Mouse (Mus musculus) heart, embryonic 16.5 days (tissue): ENCODE data around the gene Mrnip. TPM values are rescaled to one million over a fixed set of nuclear protein-coding genes. Genes with fewer than 3 reads are reported as not detected.
A peak's percentile ranks its signal among the peaks of the same experiment; 100 is the strongest.
"Not testable (repeated sequence)": the region's sequence is repeated elsewhere in the genome, so short reads cannot be mapped to it uniquely, and the experiment has no call there.

ENCODE experiments used
- ATAC-seq: fragments of 200-750 bp; cut with Nextera tagmentation; replicated peaks from 2 replicates; pipeline ENCODE4 v1.8.0; 2017; ENCODE audit warnings: moderate number of reproducible peaks; ENCODE audit not compliant: insufficient read depth, low FRiP score; ENCODE audit errors: extremely low read depth
- H3K27ac ChIP-seq: fragments of 300-500 bp; sonication (generic); 2 replicates; pipeline ENCODE4 v1.5.1; 2014; ENCODE audit warnings: mild to moderate bottlenecking, low read length, control low read depth, moderate library complexity
- H3K27me3 ChIP-seq: fragments of 300-500 bp; sonication (generic); 2 replicates; pipeline ENCODE4 v1.6.1; 2014; ENCODE audit warnings: low read length, mixed read lengths; ENCODE audit not compliant: control insufficient read depth, insufficient read depth
- H3K36me3 ChIP-seq: fragments of 300-500 bp; sonication (generic); 2 replicates; pipeline ENCODE4 v1.6.1; 2014; ENCODE audit not compliant: control insufficient read depth, insufficient read depth
- H3K4me1 ChIP-seq: fragments of 300-500 bp; sonication (generic); 2 replicates; pipeline ENCODE4 v1.6.1; 2014; ENCODE audit warnings: low read length, mixed read lengths; ENCODE audit not compliant: control insufficient read depth, insufficient read depth
- H3K4me2 ChIP-seq: fragments of 300-500 bp; sonication (generic); 2 replicates; pipeline ENCODE4 v1.6.1; 2014; ENCODE audit warnings: low read depth, mild to moderate bottlenecking, control low read depth, low read length
- H3K4me3 ChIP-seq: fragments of 300-500 bp; sonication (generic); 2 replicates; pipeline ENCODE4 v1.5.1; 2014; ENCODE audit warnings: mild to moderate bottlenecking, control low read depth, low read length
- H3K9ac ChIP-seq: fragments of 300-500 bp; sonication (generic); 2 replicates; pipeline ENCODE4 v1.6.1; 2014; ENCODE audit warnings: low read length, control low read depth
- H3K9me3 ChIP-seq: fragments of 300-500 bp; sonication (generic); replicated peaks from 2 replicates; pipeline ENCODE4 v1.6.1; 2016; ENCODE audit warnings: low read length; ENCODE audit not compliant: control insufficient read depth
- WGBS: fragments of 180-500 bp; shearing (Covaris S2); extraction: QIAGEN DNeasy Blood & Tissue Kit; methylation state at CpG from one replicate; pipeline ENCODE4 v1.1.7; 2014; 5-methylcytosine and 5-hydroxymethylcytosine counted together
- polyA plus RNA-seq: library from polyadenylated mRNA; unstranded; fragments of >200 nt; fragmentation: Nextera tagmentation; extraction: Ambion mirVana; gene quantifications from 2 replicates; pipeline ENCODE4 v1.2.1, GENCODE M21; 2015

The Mrnip gene
- 9.4 and 9.6 TPM in 2 replicates for polyA plus RNA-seq

DNA sequence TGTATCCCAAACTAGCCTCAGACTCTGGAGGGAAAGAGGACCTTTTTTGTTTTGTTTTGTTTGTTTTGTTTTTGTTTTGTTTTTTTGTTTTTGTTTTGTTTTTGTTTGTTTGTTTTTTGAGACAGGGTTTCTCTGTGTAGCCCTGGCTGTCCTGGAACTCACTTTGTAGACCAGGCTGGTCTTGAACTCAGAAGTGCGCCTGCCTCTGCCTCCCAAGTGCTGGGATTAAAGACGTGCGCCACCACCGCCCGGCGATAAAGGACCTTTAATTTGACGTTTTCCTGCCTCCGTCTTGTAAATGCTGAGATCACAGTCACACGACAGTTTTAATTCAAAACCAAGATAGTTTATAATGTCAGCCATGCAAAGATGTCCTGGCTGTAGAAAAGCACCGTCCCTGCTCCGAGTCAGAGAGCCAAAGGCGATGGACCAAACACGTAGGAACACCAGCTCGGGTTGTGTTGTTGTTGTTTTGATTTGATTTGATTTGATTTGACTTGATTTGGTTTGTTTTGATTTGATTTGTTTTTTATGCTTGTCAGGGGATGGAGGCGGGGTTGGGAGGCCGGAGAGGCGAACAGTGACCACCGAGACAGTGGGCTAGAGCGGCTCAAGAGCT lies at the start of gene Mrnip:
TSS of gene Mrnip (plus strand) at position 334 of the 619 bp plus-strand sequence.
- ATAC-seq: peak; percentile 14; the same call in 1 of the 2 replicates
- WGBS: 5% methylated on average over 19 of the region's 19 CpGs
- peak within 1 kb of the TSS; percentile 77 for H3K4me3 ChIP-seq

DNA sequence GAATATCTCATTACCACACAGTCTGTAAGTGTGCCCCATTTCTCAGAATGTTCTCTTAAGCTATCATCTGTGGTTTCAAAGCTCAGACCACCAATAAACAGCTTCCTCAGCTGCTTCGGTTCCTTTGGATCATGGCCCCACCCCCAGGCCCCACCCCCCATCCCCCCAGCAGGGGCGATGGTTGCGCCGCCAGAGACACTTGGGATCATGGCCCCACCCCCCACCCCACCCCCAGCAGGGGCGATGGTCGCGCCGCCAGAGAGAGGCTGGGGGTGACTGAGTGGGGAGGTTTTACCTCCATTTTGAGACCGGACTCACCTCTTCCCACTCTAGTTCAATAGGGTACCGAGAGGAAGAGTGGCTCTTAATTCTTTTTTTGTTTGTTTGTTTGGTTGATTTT lies 46.5 kb upstream of the Mrnip start:
- 9% methylated on average over 10 of the region's 10 CpGs for WGBS
- Histone ChIP-seq H3K27ac (no peak overlapping the region), H3K9ac (no peak overlapping the region), H3K4me2 (peak overlapping the region; percentile 49; the same call in 1 of the 2 replicates), H3K9me3 (no peaks in the 10 kb centered on the region), H3K27me3 (no peaks in the 10 kb centered on the region), H3K36me3 (no peaks in the 10 kb centered on the region), H3K4me3 (peak overlapping the region; percentile 4), H3K4me1 (peaks cover 7% of the 10 kb centered on the region)
- no peak for ATAC-seq

More for the DNA sequence above, at the start of gene Mrnip:
- H3K9me3 ChIP-seq, H3K27me3 ChIP-seq, H3K4me1 ChIP-seq: not testable (repeated sequence)
- Histone ChIP-seq H3K36me3 (peaks cover 12% of the 10 kb centered on the region), H3K27ac (peak within 1 kb of the TSS; percentile 56), H3K9ac (peak within 1 kb of the TSS; percentile 80), H3K4me2 (peak within 1 kb of the TSS; percentile 93)

DNA sequence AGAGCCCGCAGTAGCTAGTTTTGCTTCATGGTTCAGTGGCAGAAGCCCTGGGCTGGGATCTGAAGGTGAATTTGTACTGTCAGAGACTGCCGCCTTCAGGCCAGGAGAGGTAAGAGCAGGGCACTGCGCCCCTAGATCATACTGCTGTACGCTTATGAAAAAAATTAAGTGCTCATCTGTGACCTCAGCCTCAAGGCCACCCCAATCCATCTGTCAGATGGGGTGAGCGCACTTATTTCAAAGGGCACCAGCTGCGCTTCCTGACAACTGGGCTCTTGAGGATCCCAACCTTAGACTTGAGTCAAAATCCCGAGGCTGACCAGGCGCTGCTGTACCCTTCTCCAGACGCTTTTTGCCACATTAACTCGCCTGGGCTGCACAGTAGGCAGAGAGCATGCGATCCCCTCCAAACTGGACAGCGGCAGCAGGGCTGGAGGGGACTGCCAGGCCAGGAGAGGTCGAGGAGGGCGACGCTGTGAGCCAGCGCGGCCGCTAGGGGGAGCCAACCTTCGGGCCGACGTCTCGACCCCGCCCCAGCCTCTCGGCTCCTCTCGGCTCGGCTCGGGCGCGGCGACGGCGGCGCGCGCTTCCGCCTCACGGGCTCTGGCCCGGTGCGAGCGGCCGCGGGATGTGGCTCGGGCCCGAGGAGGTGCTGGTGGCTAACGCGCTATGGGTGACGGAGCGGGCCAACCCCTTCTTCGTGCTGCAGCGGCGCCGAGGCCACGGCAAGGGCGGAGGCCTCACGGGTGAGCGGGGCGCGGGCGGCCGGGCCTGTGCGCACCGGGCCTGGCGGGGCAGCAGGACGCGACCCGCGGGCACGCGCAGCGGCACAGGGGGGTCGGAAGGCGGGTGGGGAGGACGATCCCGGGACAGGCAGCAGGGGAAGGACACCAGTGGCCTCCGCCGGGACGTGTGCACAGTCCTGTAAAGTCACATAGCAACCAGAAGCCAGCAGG lies 43.2 kb upstream of the Mrnip start, which contains the start of gene Tbc1d9b:
TSS of gene Tbc1d9b (plus strand) at position 586 of the 956 bp plus-strand sequence.
- Histone ChIP-seq H3K4me1 (peaks cover 10% of the 10 kb centered on the region), H3K4me2 (peak within 1 kb of the TSS; percentile 91), H3K27me3 (no peaks in the 10 kb centered on the region), H3K4me3 (peak within 1 kb of the TSS; percentile 82), H3K27ac (peak within 1 kb of the TSS; percentile 95), H3K9me3 (no peaks in the 10 kb centered on the region), H3K9ac (peak within 1 kb of the TSS; percentile 99), H3K36me3 (no peaks in the 10 kb centered on the region)
- under 1% methylated on average over 75 of the region's 77 CpGs for WGBS
- peak; percentile 94 for ATAC-seq

DNA sequence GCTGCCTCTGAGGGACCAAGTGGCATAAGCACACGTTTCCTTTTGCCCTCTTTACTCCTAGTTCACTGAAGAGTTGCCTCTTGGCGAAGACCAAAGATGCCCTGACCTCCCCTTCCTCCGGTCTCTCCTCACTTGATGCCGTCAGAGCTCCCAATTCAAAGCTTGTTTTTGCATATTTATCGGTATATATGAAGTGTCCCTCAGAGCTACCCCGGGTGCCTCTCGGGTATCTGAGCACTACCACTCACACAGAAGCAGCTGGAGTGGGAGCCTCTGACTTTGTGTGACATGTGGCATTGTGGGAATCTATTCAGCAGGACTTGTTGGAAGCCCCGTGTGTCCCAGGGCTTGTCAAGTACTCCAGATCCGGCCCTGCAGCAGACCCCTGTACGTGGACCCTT lies 42.4 kb upstream of the Mrnip start:
- Histone ChIP-seq H3K9ac (peak overlapping the region; percentile 99), H3K4me3 (peak overlapping the region; percentile 82), H3K36me3 (peaks cover 6% of the 10 kb centered on the region; the same call in 1 of the 2 replicates), H3K27ac (peak overlapping the region; percentile 95), H3K9me3 (no peaks in the 10 kb centered on the region), H3K27me3 (no peaks in the 10 kb centered on the region), H3K4me2 (peak overlapping the region; percentile 91), H3K4me1 (peaks cover 10% of the 10 kb centered on the region)
- no peak for ATAC-seq
- 11% methylated on average over 10 of the region's 10 CpGs for WGBS

DNA sequence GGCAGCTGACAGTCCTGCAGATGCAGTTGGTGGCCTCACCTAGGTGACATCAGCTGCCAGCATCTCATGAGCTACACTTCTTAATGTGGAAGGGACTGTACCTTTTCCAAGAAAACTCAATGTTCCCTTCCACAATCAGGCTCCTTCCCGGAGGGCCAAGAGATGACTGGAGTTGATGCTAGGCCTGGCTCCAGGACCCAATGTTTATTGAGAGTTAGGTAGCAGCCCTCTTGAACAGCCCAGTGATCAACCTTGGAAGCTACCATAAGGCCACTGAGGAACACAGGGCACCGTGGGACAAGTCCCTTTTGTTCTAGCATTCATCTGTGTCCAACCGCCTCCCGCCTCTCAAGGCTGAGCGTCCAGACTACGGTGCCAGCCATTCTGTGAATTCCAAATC lies 42.0 kb upstream of the Mrnip start:
- ATAC-seq: no peak
- no peaks in the 10 kb centered on the region for H3K27me3 ChIP-seq

DNA sequence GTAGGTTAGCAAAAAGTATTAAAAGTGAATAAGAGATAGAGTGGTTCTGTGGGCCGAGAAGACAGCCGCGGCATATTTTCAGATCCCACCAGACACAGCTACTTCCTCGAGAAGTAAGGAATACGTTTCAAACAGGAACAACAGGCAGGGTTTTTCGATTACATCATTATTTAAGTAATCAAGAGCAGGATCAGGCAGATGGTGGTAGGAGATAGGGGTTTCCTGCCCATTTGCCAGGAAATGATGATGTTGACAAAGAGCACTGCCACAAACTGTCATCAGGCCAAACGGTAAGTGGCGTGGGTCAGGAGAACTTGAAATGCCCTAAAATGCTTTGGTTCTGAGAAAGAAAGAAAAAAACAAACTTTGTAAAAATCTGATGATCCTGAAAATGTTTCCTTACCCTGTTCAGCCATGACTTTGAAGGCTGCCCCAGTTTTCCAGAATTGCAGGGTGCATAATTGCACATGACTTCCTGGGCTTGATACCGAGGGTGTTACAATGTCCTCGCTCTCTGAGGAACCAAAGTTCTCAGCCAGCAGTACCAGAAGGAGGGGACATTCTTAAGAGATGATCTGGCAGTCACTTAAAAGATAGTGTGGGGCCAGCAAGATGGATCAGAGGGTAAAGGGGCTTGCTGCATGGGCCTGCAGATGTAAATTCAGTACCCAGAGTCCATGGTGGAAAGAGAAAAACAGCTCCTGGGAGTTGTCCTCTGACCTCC lies 39.9 kb upstream of the Mrnip start:
- Histone ChIP-seq H3K36me3 (peaks cover 17% of the 10 kb centered on the region), H3K4me2 (no peak overlapping the region), H3K9me3 (no peaks in the 10 kb centered on the region), H3K27ac (peak overlapping the region; percentile 67), H3K4me1 (peaks cover 10% of the 10 kb centered on the region), H3K4me3 (no peak overlapping the region), H3K27me3 (no peaks in the 10 kb centered on the region), H3K9ac (no peak overlapping the region)
- ATAC-seq: no peak
- 57% methylated on average over 10 of the region's 10 CpGs for WGBS

More for the DNA sequence above, 42.0 kb upstream of the Mrnip start:
- WGBS: 83% methylated on average over 6 of the region's 6 CpGs
- Histone ChIP-seq H3K27ac (no peak overlapping the region), H3K4me3 (peak overlapping the region; percentile 82), H3K36me3 (peaks cover 10% of the 10 kb centered on the region), H3K9me3 (no peaks in the 10 kb centered on the region), H3K4me2 (peak overlapping the region; percentile 91), H3K4me1 (peaks cover 10% of the 10 kb centered on the region), H3K9ac (peak overlapping the region; percentile 99)

DNA sequence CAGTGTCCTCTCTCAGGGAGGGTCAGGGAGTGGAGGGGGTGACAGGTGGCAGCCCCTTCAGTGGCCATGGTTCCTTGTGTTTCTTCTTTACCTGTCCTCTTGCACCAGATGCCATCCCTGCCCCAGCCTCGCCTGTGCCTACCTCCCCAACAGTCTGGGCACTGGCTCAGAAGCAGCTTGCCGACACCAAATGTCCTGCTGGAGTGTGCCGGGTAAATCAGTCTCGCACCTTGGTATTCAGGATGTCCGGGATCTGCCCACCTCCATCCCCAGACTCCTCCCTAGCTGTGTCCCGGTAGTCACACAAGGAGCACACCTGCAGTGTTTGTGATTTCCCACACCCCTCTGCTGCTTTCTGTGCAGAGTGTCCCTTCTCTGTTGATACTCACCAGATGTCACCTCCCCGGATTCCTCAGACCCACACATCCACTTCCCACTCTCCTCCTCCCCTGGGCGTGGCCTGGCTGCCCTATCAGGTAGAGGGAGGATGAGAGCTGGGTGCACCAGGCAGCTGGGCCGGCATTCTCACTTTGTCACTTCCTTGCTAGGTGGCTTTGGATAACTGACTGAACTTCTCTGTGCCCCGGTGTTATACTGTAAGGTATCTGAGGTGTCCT lies 35.9 kb upstream of the Mrnip start:
- ATAC-seq: no peak
- H3K27me3 ChIP-seq: no peaks in the 10 kb centered on the region
- H3K4me2 ChIP-seq: no peak overlapping the region
- H3K4me1 ChIP-seq: 0 out of 2 replicates have a peak, but pooled peaks cover 3% of the 10 kb centered on the region
- H3K9me3 ChIP-seq: no peaks in the 10 kb centered on the region
- no peak overlapping the region for H3K4me3 ChIP-seq
- no peak overlapping the region for H3K9ac ChIP-seq
- WGBS: 57% methylated on average over 10 of the region's 10 CpGs
- H3K36me3 ChIP-seq: peaks cover 41% of the 10 kb centered on the region
- H3K27ac ChIP-seq: no peak overlapping the region

DNA sequence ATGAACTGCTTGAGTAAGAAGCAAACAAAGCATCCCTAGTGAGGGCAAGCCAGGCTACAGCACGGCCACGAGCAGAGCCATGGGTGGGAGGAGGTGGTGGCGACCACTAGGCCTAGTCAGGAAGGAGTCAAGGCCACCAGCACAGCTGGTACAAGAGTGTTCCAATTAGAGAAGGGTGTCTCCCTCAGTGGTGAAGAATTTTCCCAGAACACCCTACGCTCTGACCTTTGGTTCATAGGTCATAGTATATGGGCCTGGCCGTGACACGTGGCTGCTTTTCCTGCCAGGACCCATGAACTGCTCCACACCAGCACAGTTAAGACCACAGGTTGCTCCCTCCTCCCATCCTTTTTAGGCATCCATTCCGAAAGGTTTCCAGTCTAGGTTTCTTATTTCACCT lies 34.7 kb upstream of the Mrnip start:
- Histone ChIP-seq H3K4me3 (no peak overlapping the region), H3K27me3 (no peaks in the 10 kb centered on the region), H3K4me2 (no peak overlapping the region), H3K27ac (no peak overlapping the region), H3K36me3 (peaks cover 45% of the 10 kb centered on the region), H3K9me3 (no peaks in the 10 kb centered on the region), H3K9ac (no peak overlapping the region), H3K4me1 (0 out of 2 replicates have a peak, but pooled peaks cover under 1% of the 10 kb centered on the region)
- 72% methylated on average over 7 of the region's 7 CpGs for WGBS
- no peak for ATAC-seq
